In the genomic region with DNA sequence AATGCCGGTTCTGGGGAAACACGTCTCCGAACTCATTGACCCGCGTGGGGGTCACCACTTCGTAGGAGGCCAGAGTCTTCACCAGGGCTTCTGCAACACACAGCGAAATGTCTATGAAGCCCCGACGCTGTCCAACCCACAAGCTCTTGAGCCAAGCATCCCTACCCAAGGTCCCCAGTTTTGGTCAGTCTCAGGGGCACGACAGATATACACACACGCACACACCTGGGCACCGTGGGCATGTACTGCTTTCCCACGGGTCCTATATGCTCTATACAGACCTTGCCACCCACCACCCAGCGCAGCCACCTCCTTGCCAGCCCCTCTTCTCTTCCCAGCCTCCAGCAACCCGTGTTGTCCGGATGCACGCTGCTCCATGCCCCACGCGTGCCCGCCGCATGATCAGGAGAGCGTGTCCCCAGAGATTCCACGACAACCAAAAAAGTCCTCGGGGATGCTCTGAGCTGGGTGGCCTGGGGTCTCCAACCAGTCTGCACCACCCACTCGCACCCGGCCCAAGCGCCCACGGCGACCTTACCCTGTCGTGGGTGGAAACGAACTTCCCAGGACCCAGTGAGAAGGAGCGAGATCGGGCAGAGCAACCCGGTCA, we compare ENCODE assay signal across 7 mouse cellular contexts.
DNase-seq lines count a peak whose midpoint lies in the region; ATAC-seq and TF ChIP-seq lines count a peak whose summit lies in the region.

No protein-coding gene starts in this region.

- no peaks in the 10 kb centered on the region for H3K36me3 ChIP-seq in lung, embryonic 14.5 days (ENCODE audit: insufficient read depth)
- no peaks in the 10 kb centered on the region for H3K36me3 ChIP-seq in embryonic facial prominence, embryonic 11.5 days (replicated peaks; ENCODE audit: control insufficient read depth, insufficient read depth, low read depth, low read length)
- H3K36me3 ChIP-seq in heart, embryonic 14.5 days (ENCODE audit: control insufficient read depth, insufficient read depth, low read length) = no peaks in the 10 kb centered on the region
- no peaks in the 10 kb centered on the region for H3K36me3 ChIP-seq in liver, embryonic 16.5 days (ENCODE audit: control insufficient read depth, insufficient read depth)

- no peaks in the 10 kb centered on the region for H3K9me3 ChIP-seq in lung, embryonic 14.5 days (ENCODE audit: low read depth, low read length)
- no peaks in the 10 kb centered on the region for H3K9me3 ChIP-seq in embryonic facial prominence, embryonic 11.5 days (replicated peaks; ENCODE audit: control insufficient read depth, low read length)
- H3K9me3 ChIP-seq in heart, embryonic 14.5 days (ENCODE audit: control insufficient read depth, low read length) = no peaks in the 10 kb centered on the region
- H3K9me3 ChIP-seq in liver, embryonic 16.5 days (replicated peaks; ENCODE audit: control insufficient read depth, low read length) = no peaks in the 10 kb centered on the region

- 0 out of 2 replicates have a peak, but pooled peaks cover 3% of the 10 kb centered on the region for H3K4me1 ChIP-seq in lung, embryonic 14.5 days (ENCODE audit: insufficient read depth)
- peaks cover 5% of the 10 kb centered on the region for H3K4me1 ChIP-seq in embryonic facial prominence, embryonic 11.5 days (ENCODE audit: control insufficient read depth, insufficient read depth, low read length)
- H3K4me1 ChIP-seq in heart, embryonic 14.5 days (ENCODE audit: control insufficient read depth in 2 of 2, insufficient read depth in 2 of 2, low read length in 2 of 2) = peaks cover 7 to 9% of the 10 kb centered on the region in 2 experiments; a peak in 3 of 4 replicates
- no peaks in the 10 kb centered on the region; the same call in 1 of the 2 replicates for H3K4me1 ChIP-seq in liver, embryonic 16.5 days (ENCODE audit: control insufficient read depth, low read depth, low read length)

- peak; percentile 47 for DNase-seq in lung, embryonic 14.5 days
- DNase-seq in lung, postnatal 10 days = no peak
- DNase-seq in embryonic facial prominence, embryonic 11.5 days (ENCODE audit: low spot score) = no peak
- no peak for DNase-seq in gastrocnemius, postnatal 10 days
- DNase-seq in c-Kit-positive CD71-positive TER-119-positive erythroid progenitor cells, embryonic 14.5 days (ENCODE audit: low spot score) = no peak

- peak overlapping the region; percentile 65 for H3K4me3 ChIP-seq in lung, embryonic 14.5 days (ENCODE audit: low read depth, low read length)
- H3K4me3 ChIP-seq in embryonic facial prominence, embryonic 11.5 days (ENCODE audit: low read depth, low read length) = peak overlapping the region; percentile 74
- H3K4me3 ChIP-seq in heart, embryonic 14.5 days (ENCODE audit: control insufficient read depth in 1 of 2, insufficient read depth in 1 of 2, low read depth in 1 of 2, low read length in 2 of 2) = peak overlapping the region; percentile 59 to 64
- peak overlapping the region; percentile 54 for H3K4me3 ChIP-seq in liver, embryonic 16.5 days (ENCODE audit: low read depth, low read length)

- no peak for TF ChIP-seq CTCF in lung, embryonic 14.5 days (IDR thresholded peaks at IDR 0.05; ENCODE audit: low read depth)

- H3K27me3 ChIP-seq in lung, embryonic 14.5 days (ENCODE audit: insufficient read depth, low read length) = peaks cover 12% of the 10 kb centered on the region
- H3K27me3 ChIP-seq in embryonic facial prominence, embryonic 11.5 days (ENCODE audit: control insufficient read depth, insufficient read depth, low read length) = peaks cover 8% of the 10 kb centered on the region
- peaks cover 43% of the 10 kb centered on the region for H3K27me3 ChIP-seq in heart, embryonic 14.5 days (ENCODE audit: control insufficient read depth, insufficient read depth, low read length)
- peaks cover 25% of the 10 kb centered on the region for H3K27me3 ChIP-seq in liver, embryonic 16.5 days (ENCODE audit: control insufficient read depth, insufficient read depth, low read depth, low read length)

- 1% methylated on average over 34 of the region's 34 CpGs for WGBS in lung, embryonic 14.5 days
- WGBS in embryonic facial prominence, embryonic 11.5 days = under 1% methylated on average over 34 of the region's 34 CpGs
- WGBS in heart, embryonic 14.5 days = 1% methylated on average over 34 of the region's 34 CpGs
- WGBS in liver, embryonic 16.5 days (ENCODE audit: insufficient replicate concordance) = 2% methylated on average over 34 of the region's 34 CpGs

- ATAC-seq in lung, embryonic 14.5 days (ENCODE audit: insufficient read depth) = peak; percentile 36
- peak; percentile 72 for ATAC-seq in embryonic facial prominence, embryonic 11.5 days (replicated peaks; ENCODE audit: insufficient number of reproducible peaks, low FRiP score, low TSS enrichment, low read depth)
- ATAC-seq in heart, embryonic 14.5 days (ENCODE audit: insufficient number of reproducible peaks, insufficient read depth, low FRiP score, low read depth) = no peak; the same call in 1 of the 2 replicates
- ATAC-seq in liver, embryonic 16.5 days (ENCODE audit: low read depth) = no peak

- no peak overlapping the region; the same call in 1 of the 2 replicates for H3K27ac ChIP-seq in lung, embryonic 14.5 days (ENCODE audit: low read depth)
- no peak overlapping the region for H3K27ac ChIP-seq in embryonic facial prominence, embryonic 11.5 days (replicated peaks; ENCODE audit: low read depth, low read length)
- H3K27ac ChIP-seq in heart, embryonic 14.5 days (replicated peaks in 1 of 2; ENCODE audit: control insufficient read depth in 1 of 2, insufficient read depth in 1 of 2, low read depth in 2 of 2, low read length in 2 of 2) = no peak overlapping the region
- H3K27ac ChIP-seq in liver, embryonic 16.5 days (ENCODE audit: low read length) = no peak overlapping the region

- peak overlapping the region; percentile 93 for H3K4me2 ChIP-seq in lung, embryonic 14.5 days
- H3K4me2 ChIP-seq in embryonic facial prominence, embryonic 11.5 days (ENCODE audit: low read depth, low read length) = peak overlapping the region; percentile 98
- peak overlapping the region; percentile 99 for H3K4me2 ChIP-seq in heart, embryonic 14.5 days (ENCODE audit: low read length)
- peak overlapping the region; percentile 69 for H3K4me2 ChIP-seq in liver, embryonic 16.5 days (ENCODE audit: low read depth, low read length)

- peak overlapping the region; percentile 63 for H3K9ac ChIP-seq in lung, embryonic 14.5 days
- peak overlapping the region; percentile 79 for H3K9ac ChIP-seq in embryonic facial prominence, embryonic 11.5 days (replicated peaks; ENCODE audit: low read length)
- H3K9ac ChIP-seq in heart, embryonic 14.5 days (ENCODE audit: low read length) = peak overlapping the region; percentile 74
- no peak overlapping the region for H3K9ac ChIP-seq in liver, embryonic 16.5 days (ENCODE audit: low read depth, low read length)

Comparison
In these comparisons a context has a peak if more than half of its experiments do, and no peak if none do; other contexts are left out.
1. ATAC-seq: peak in lung, embryonic 14.5 days (single experiment) and embryonic facial prominence, embryonic 11.5 days (single experiment); none in heart, embryonic 14.5 days (single experiment) and liver, embryonic 16.5 days (single experiment).
2. Peak in every context shown above with its lines, with median percentiles within 50 percentile points of each other: H3K4me2 ChIP-seq and H3K4me3 ChIP-seq.